ENCODE assay signal across 19 mouse cellular contexts in the genomic region with DNA sequence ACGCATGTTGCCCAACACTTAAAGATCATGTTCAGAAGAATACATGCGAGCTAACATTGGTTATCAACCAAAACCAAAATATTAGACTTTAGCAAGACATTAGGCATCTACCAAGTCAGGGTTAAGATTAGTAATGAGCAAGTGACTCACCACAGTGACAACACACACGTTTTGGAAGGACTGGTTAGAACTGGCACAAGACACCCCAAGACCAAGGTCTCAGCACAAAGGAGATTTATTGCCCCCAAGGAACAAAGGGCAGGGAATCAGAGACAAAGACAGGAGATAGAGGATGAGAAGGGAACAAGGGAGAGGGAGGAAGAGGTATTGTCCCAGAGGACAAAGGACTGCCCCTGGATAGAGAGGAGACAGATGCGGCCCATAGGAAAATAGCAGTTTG.
DNase-seq lines count a peak whose midpoint lies in the region; ATAC-seq and TF ChIP-seq lines count a peak whose summit lies in the region.
"Had no signal": no experiment of that assay in that cellular context is flagged by ENCODE, and none has a peak within 500 bp of the region (broad histone marks: within the 10 kb centered on the region; RNA-seq: fewer than 3 reads in every experiment).

No protein-coding gene starts in this region.

- 73% methylated on average over 4 of the region's 4 CpGs for WGBS in liver, adult 2 months
- 79% methylated on average over 4 of the region's 4 CpGs for WGBS in liver, embryonic 11.5 days

- in situ Hi-C loops in ES-E14 (cut with MboI; ENCODE audit: low sequenced_read_pairs in 2 of 2, unreplicated experiment in 2 of 2): no loop called here

- no peaks in the 10 kb centered on the region for H3K36me3 ChIP-seq in liver, adult 2 months (ENCODE audit: control insufficient read depth, insufficient read depth, low read length)
- no peaks in the 10 kb centered on the region for H3K36me3 ChIP-seq in liver, embryonic 11.5 days (ENCODE audit: control insufficient read depth, insufficient read depth, low read length)
- H3K36me3 ChIP-seq in ES-E14 (ENCODE audit: control insufficient read depth, insufficient read depth, low read length, poor library complexity, severe bottlenecking): no peaks in the 10 kb centered on the region
- H3K36me3 ChIP-seq: embryonic facial prominence, embryonic 10.5 days; forebrain, embryonic 10.5 days; heart, embryonic 10.5 days; hindbrain, embryonic 13.5 days had no signal

- no peak overlapping the region for H3K9ac ChIP-seq in liver, adult 2 months (ENCODE audit: low read depth, low read length)
- H3K9ac ChIP-seq in liver, embryonic 11.5 days (ENCODE audit: low read depth, low read length): no peak overlapping the region
- H3K9ac ChIP-seq in ES-E14 (ENCODE audit: insufficient read depth, low read depth, low read length, poor library complexity, severe bottlenecking): no peak overlapping the region
- H3K9ac ChIP-seq: hindbrain, embryonic 13.5 days had no signal

- no peaks in the 10 kb centered on the region for H3K79me2 ChIP-seq in liver, adult 2 months (ENCODE audit: control insufficient read depth, insufficient read depth, low read length)

- no peak for TF ChIP-seq CTCF in liver, adult 2 months (IDR thresholded peaks at IDR 0.05; ENCODE audit: low read depth, low read length)

- H3K9me3 ChIP-seq in liver, embryonic 11.5 days (ENCODE audit: control insufficient read depth, low read length): no peaks in the 10 kb centered on the region
- no peaks in the 10 kb centered on the region for H3K9me3 ChIP-seq in ES-E14 (ENCODE audit: control insufficient read depth, insufficient read depth, low read depth, low read length)
- H3K9me3 ChIP-seq: embryonic facial prominence, embryonic 10.5 days; forebrain, embryonic 10.5 days; heart, embryonic 10.5 days; hindbrain, embryonic 13.5 days had no signal

- H3K27ac ChIP-seq in liver, adult 2 months (replicated peaks; ENCODE audit: insufficient read depth, low read depth, low read length): peak overlapping the region; percentile 95; the same call in 1 of the 2 replicates
- no peak overlapping the region for H3K27ac ChIP-seq in liver, embryonic 11.5 days (ENCODE audit: low read depth, low read length)
- H3K27ac ChIP-seq in ES-E14 (ENCODE audit: insufficient read depth, low read depth, low read length, poor library complexity, severe bottlenecking): no peak overlapping the region
- H3K27ac ChIP-seq: forebrain, embryonic 10.5 days; heart, embryonic 10.5 days; hindbrain, embryonic 13.5 days; hindbrain, postnatal 0 days had no signal

- no peaks in the 10 kb centered on the region for H3K27me3 ChIP-seq in liver, adult 2 months (ENCODE audit: control insufficient read depth, insufficient read depth, low read length)
- H3K27me3 ChIP-seq in liver, embryonic 11.5 days (replicated peaks; ENCODE audit: control insufficient read depth, insufficient read depth, low read length): no peaks in the 10 kb centered on the region
- H3K27me3 ChIP-seq: hindbrain, embryonic 13.5 days had no signal

- H3K4me3 ChIP-seq in liver, adult 2 months (ENCODE audit: insufficient read depth, low read depth, low read length): no peak overlapping the region
- H3K4me3 ChIP-seq in liver, embryonic 11.5 days (ENCODE audit: low read depth, low read length): no peak overlapping the region
- no peak overlapping the region for H3K4me3 ChIP-seq in ES-E14 (ENCODE audit: insufficient read depth in 1 of 2, low read depth in 1 of 2, low read length in 2 of 2, poor library complexity in 1 of 2, severe bottlenecking in 1 of 2)
- H3K4me3 ChIP-seq: embryonic facial prominence, embryonic 10.5 days; forebrain, embryonic 10.5 days; heart, embryonic 10.5 days; hindbrain, embryonic 13.5 days had no signal

- no peak for TF ChIP-seq POLR2A in liver, adult 2 months (IDR thresholded peaks at IDR 0.05; ENCODE audit: extremely low read depth, insufficient read depth, low read length)

- peaks cover 16% of the 10 kb centered on the region for H3K4me1 ChIP-seq in liver, adult 2 months (ENCODE audit: control insufficient read depth, insufficient read depth, low read length)
- no peaks in the 10 kb centered on the region for H3K4me1 ChIP-seq in liver, embryonic 11.5 days (replicated peaks; ENCODE audit: control insufficient read depth, insufficient read depth, low read length)
- H3K4me1 ChIP-seq in ES-E14 (ENCODE audit: control insufficient read depth in 2 of 2, insufficient read depth in 2 of 2, low read length in 2 of 2, poor library complexity in 1 of 2): no peaks in the 10 kb centered on the region
- H3K4me1 ChIP-seq: heart, embryonic 10.5 days; hindbrain, embryonic 13.5 days had no signal

- no peak overlapping the region for H3K4me2 ChIP-seq in liver, embryonic 11.5 days
- H3K4me2 ChIP-seq: hindbrain, embryonic 13.5 days had no signal

- ATAC-seq in liver, embryonic 11.5 days (replicated peaks; ENCODE audit: low FRiP score): no peak
- ATAC-seq: CD4-positive, CD25-positive, alpha-beta regulatory T cell, adult 4 months; forebrain, embryonic 14.5 days; hindbrain, postnatal 0 days had no signal

- DNase-seq in liver, adult 2 months (ENCODE audit: extremely low read depth, low read depth, low spot score): no peak
- DNase-seq in liver, embryonic 11.5 days (ENCODE audit: low spot score): no peak
- DNase-seq in ES-E14 (ENCODE audit: low read depth, low spot score) (peak; percentile 22), ZHBTc4 (ENCODE audit: low read depth, low spot score) (peak; percentile 54)
- DNase-seq in adrenal gland, postnatal 36 days: peak; percentile 37 to 58
- DNase-seq in right cerebral cortex, postnatal 36 days (ENCODE audit: low spot score in 2 of 2): no peak
- no peak for DNase-seq in cerebellum, adult 9-11 months
- DNase-seq: B cell, adult 2 months; cerebellum, adult 18-20 months; cerebellum, postnatal 10 days; gastrocnemius, postnatal 36 days; heart, postnatal 14 days had no signal

TF ChIP-seq in ES-E14, 5 proteins besides CTCF, POLR2A, EP300 and RAD21:
- no peak for TF ChIP-seq ZC3H11A (IDR thresholded peaks at IDR 0.05; ENCODE audit: borderline replicate concordance, low read depth, low read length)
- no peak for TF ChIP-seq MAFK (IDR thresholded peaks at IDR 0.05; ENCODE audit: insufficient read depth, low read depth, low read length)
- no peak for TF ChIP-seq ZNF384 (IDR thresholded peaks at IDR 0.05; ENCODE audit: low read depth, low read length)
TF ChIP-seq in ES-E14: peak in this region for 0.

Comparison
In these comparisons a context has a peak if more than half of its experiments do, and no peak if none do; other contexts are left out.
1. DNase-seq: peak in ES-E14 (single experiment), ZHBTc4 (single experiment) and adrenal gland, postnatal 36 days (2 of 2); none in liver, adult 2 months (single experiment), liver, embryonic 11.5 days (single experiment), right cerebral cortex, postnatal 36 days (0 of 2) and cerebellum, adult 9-11 months (single experiment).